Mouse (Mus musculus) G1E (cell line): Measurements from ENCODE around the gene Gpr39. TPM values are rescaled to one million over a fixed set of nuclear protein-coding genes. Genes with fewer than 3 reads are reported as not detected.

Experiments used
- ATAC-seq: 2 replicates; pipeline ENCODE4 v1.8.0; 2016; ENCODE audit warnings: mild to moderate bottlenecking; ENCODE audit not compliant: insufficient number of reproducible peaks, poor library complexity, low FRiP score, severe bottlenecking; ENCODE audit errors: extremely low read depth
- DNase-seq: peaks from one replicate; pipeline ENCODE4 v3.0.0; 2012; ENCODE audit warnings: low spot score
- H3K27me3 ChIP-seq: 2 replicates; pipeline ENCODE4 v1.6.1; 2012; ENCODE audit warnings: mild to moderate bottlenecking, low read length, inconsistent platforms; ENCODE audit not compliant: insufficient read depth
- H3K36me3 ChIP-seq: replicated peaks from 2 replicates; pipeline ENCODE3; 2012; ENCODE audit warnings: mild to moderate bottlenecking, inconsistent platforms
- H3K4me1 ChIP-seq: 2 replicates; pipeline ENCODE4 v1.6.1; 2012; ENCODE audit warnings: low read depth, low read length, inconsistent platforms, mixed read lengths; ENCODE audit not compliant: insufficient read depth
- H3K4me3 ChIP-seq: 2 replicates; pipeline ENCODE4 v1.5.1; 2012; ENCODE audit warnings: low read depth, mild to moderate bottlenecking, inconsistent platforms, low read length, moderate library complexity, mixed read lengths
- H3K9me3 ChIP-seq: replicated peaks from 2 replicates; pipeline ENCODE4 v1.6.1; 2012; ENCODE audit warnings: inconsistent platforms
- CTCF ChIP-seq: IDR thresholded peaks from 2 replicates; pipeline ENCODE4 v1.5.1; 2012; ENCODE audit warnings: low read depth, low read length, inconsistent platforms, mixed read lengths
- GATA1 ChIP-seq: IDR thresholded peaks from 2 replicates; pipeline ENCODE4 v1.6.1; 2012; ENCODE audit warnings: borderline replicate concordance, low read length, inconsistent platforms, mixed read lengths
- GATA2 ChIP-seq: IDR thresholded peaks from 2 replicates; pipeline ENCODE4 v1.6.1; 2012; ENCODE audit warnings: low read depth, low read length, inconsistent platforms, borderline replicate concordance
- POLR2AphosphoS5 ChIP-seq: IDR thresholded peaks from 2 replicates; pipeline ENCODE4 v1.6.1; 2012; ENCODE audit warnings: low read depth, low read length, inconsistent platforms; ENCODE audit not compliant: insufficient replicate concordance
- TAL1 ChIP-seq: conservative IDR thresholded peaks from 2 replicates; pipeline ENCODE4 v1.6.1; 2012; ENCODE audit warnings: low read depth, low read length, inconsistent platforms, mixed read lengths
- polyA plus RNA-seq: library from polyadenylated mRNA; stranded (reverse); fragments of >175 nt; gene quantifications from 2 replicates; pipeline ENCODE4 v1.2.3, GENCODE M21; 2012
- total RNA-seq, 2 experiments: library from RNA; stranded (forward) in 1 of 2; stranded (reverse) in 1 of 2; fragments of 200-1000 nt in 1 of 2; fragments of >200 nt in 1 of 2; fragmentation: Nextera tagmentation in 1 of 2; gene quantifications; 2 replicates each; pipeline ENCODE4 v1.2.3; 2014 to 2017

Gene Gpr39
- total and polyA plus RNA-seq, 3 experiments = 0.22 TPM; not detected in 2

- no peak for TF ChIP-seq POLR2AphosphoS5
- no peak for TF ChIP-seq TAL1
- TF ChIP-seq GATA1 = no peak
- Histone ChIP-seq H3K9me3 (peaks cover 28% of the 10 kb centered on the region), H3K36me3 (no peaks in the 10 kb centered on the region), H3K4me3 (no peak overlapping the region), H3K4me1 (no peaks in the 10 kb centered on the region), H3K27me3 (no peaks in the 10 kb centered on the region)
- DNase-seq = no peak
- ATAC-seq = no peak
These were observed 181.8 kb downstream of the Gpr39 start for GRCm38 (mm10) chr1:125858631-125859030.

GRCm38 (mm10) chr1:125870056-125870455 is 193.3 kb downstream of the Gpr39 start:
- Histone ChIP-seq H3K9me3 (peaks cover 30% of the 10 kb centered on the region), H3K4me3 (no peak overlapping the region), H3K4me1 (no peaks in the 10 kb centered on the region), H3K27me3 (no peaks in the 10 kb centered on the region), H3K36me3 (peaks cover 6% of the 10 kb centered on the region)
- no peak for TF ChIP-seq CTCF
- TF ChIP-seq TAL1 = no peak
- no peak for TF ChIP-seq POLR2AphosphoS5
- TF ChIP-seq GATA2 = no peak
- TF ChIP-seq GATA1 = no peak
- DNase-seq = no peak
- no peak for ATAC-seq

- Histone ChIP-seq H3K4me1 (no peaks in the 10 kb centered on the region), H3K36me3 (no peaks in the 10 kb centered on the region), H3K9me3 (peaks cover 24% of the 10 kb centered on the region), H3K27me3 (no peaks in the 10 kb centered on the region), H3K4me3 (no peak overlapping the region)
- no peak for TF ChIP-seq POLR2AphosphoS5
- no peak for TF ChIP-seq TAL1
- no peak for TF ChIP-seq GATA2
- no peak for TF ChIP-seq CTCF
- no peak for TF ChIP-seq GATA1
- ATAC-seq (no peak), DNase-seq (no peak)
These were observed 216.4 kb downstream of the Gpr39 start for GRCm38 (mm10) chr1:125893158-125893557.

- ATAC-seq (no peak), DNase-seq (no peak)
- Histone ChIP-seq H3K27me3 (peaks cover 7% of the 10 kb centered on the region; the same call in 1 of the 2 replicates), H3K36me3 (no peaks in the 10 kb centered on the region), H3K9me3 (peaks cover 36% of the 10 kb centered on the region), H3K4me1 (peaks cover 17% of the 10 kb centered on the region), H3K4me3 (peak overlapping the region; percentile 3; the same call in 1 of the 2 replicates)
- TF ChIP-seq CTCF (no peak), GATA1 (no peak), POLR2AphosphoS5 (no peak), GATA2 (no peak), TAL1 (no peak)
These were observed 233.5 kb downstream of the Gpr39 start for GRCm38 (mm10) chr1:125910211-125910870.

- Histone ChIP-seq H3K36me3 (no peaks in the 10 kb centered on the region), H3K4me1 (peaks cover 17% of the 10 kb centered on the region), H3K4me3 (peak overlapping the region; percentile 72; the same call in 1 of the 2 replicates), H3K27me3 (peaks cover 7% of the 10 kb centered on the region; the same call in 1 of the 2 replicates), H3K9me3 (peaks cover 38% of the 10 kb centered on the region)
- DNase-seq (no peak), ATAC-seq (no peak)
- TF ChIP-seq CTCF (no peak), GATA2 (no peak), TAL1 (no peak), GATA1 (no peak), POLR2AphosphoS5 (no peak)
These were observed 234.1 kb downstream of the Gpr39 start for GRCm38 (mm10) chr1:125910871-125911265.

GRCm38 (mm10) chr1:125911337-125911900 is 234.6 kb downstream of the Gpr39 start:
- DNase-seq (peak; percentile 15), ATAC-seq (no peak)
- Histone ChIP-seq H3K9me3 (peaks cover 42% of the 10 kb centered on the region), H3K4me3 (peak overlapping the region; percentile 72), H3K4me1 (peaks cover 17% of the 10 kb centered on the region), H3K36me3 (no peaks in the 10 kb centered on the region), H3K27me3 (peaks cover 7% of the 10 kb centered on the region; the same call in 1 of the 2 replicates)
- TF ChIP-seq GATA1 = no peak
- no peak for TF ChIP-seq TAL1
- TF ChIP-seq CTCF = no peak
- TF ChIP-seq POLR2AphosphoS5 = no peak
- TF ChIP-seq GATA2 = no peak
